In the genomic region with DNA sequence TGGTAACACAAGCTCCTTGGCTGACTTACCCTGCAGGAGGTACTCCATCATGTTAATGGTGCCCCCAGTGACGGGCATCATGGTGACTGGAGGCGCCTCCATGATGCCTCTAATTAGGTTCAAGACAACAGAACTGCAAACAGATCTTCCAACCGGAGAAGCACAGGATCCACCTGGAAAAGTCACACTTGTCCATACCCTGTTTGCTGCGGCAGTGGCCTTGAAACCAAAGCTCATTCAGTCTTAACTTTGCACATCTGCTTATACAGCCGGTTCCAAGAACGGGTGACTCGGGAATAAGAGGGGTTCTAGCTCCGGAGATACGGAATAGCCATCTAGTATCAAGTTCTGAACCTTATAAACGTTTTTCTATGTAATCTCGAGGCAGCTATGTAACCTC, we compare ENCODE assay signal across 8 mouse cellular contexts. TPM values are rescaled to one million over a fixed set of nuclear protein-coding genes. Genes with fewer than 3 reads are reported as not detected.
DNase-seq lines count a peak whose midpoint lies in the region; ATAC-seq and TF ChIP-seq lines count a peak whose summit lies in the region.

No protein-coding gene starts in this region.

- no peak for ATAC-seq in kidney, embryonic 14.5 days (ENCODE audit: low FRiP score, low TSS enrichment)
- no peak for ATAC-seq in G1E (ENCODE audit: extremely low read depth, insufficient number of reproducible peaks, low FRiP score, poor library complexity, severe bottlenecking)
- ATAC-seq in forebrain, embryonic 15.5 days (replicated peaks), result no peak

- H3K4me3 ChIP-seq in kidney, embryonic 14.5 days (ENCODE audit: low read length), result peak overlapping the region; percentile 97
- peak overlapping the region; percentile 92 for H3K4me3 ChIP-seq in G1E (ENCODE audit: low read depth, low read length)
- peak overlapping the region; percentile 82 for H3K4me3 ChIP-seq in forebrain, embryonic 15.5 days
- H3K4me3 ChIP-seq in midbrain, embryonic 10.5 days, result peak overlapping the region; percentile 90

- H3K27me3 ChIP-seq in kidney, embryonic 14.5 days (ENCODE audit: control insufficient read depth, insufficient read depth, low read length), result no peaks in the 10 kb centered on the region
- H3K27me3 ChIP-seq in G1E (ENCODE audit: insufficient read depth, low read length), result no peaks in the 10 kb centered on the region
- no peaks in the 10 kb centered on the region for H3K27me3 ChIP-seq in forebrain, embryonic 15.5 days
- H3K27me3 ChIP-seq in midbrain, embryonic 10.5 days (ENCODE audit: low read depth, poor library complexity, severe bottlenecking), result no peaks in the 10 kb centered on the region

- H3K4me2 ChIP-seq in kidney, embryonic 14.5 days (replicated peaks; ENCODE audit: low read depth, low read length), result peak overlapping the region; percentile 86
- peak overlapping the region; percentile 61 for H3K4me2 ChIP-seq in forebrain, embryonic 15.5 days (replicated peaks)

- H3K9ac ChIP-seq in kidney, embryonic 14.5 days (ENCODE audit: low read depth, low read length), result peak overlapping the region; percentile 91
- peak overlapping the region; percentile 74 for H3K9ac ChIP-seq in forebrain, embryonic 15.5 days (replicated peaks)

- peaks cover 35% of the 10 kb centered on the region for H3K36me3 ChIP-seq in kidney, embryonic 14.5 days (ENCODE audit: control insufficient read depth, insufficient read depth, low read length)
- peaks cover 41% of the 10 kb centered on the region for H3K36me3 ChIP-seq in G1E (replicated peaks)
- peaks cover 22% of the 10 kb centered on the region for H3K36me3 ChIP-seq in forebrain, embryonic 15.5 days
- peaks cover 42% of the 10 kb centered on the region for H3K36me3 ChIP-seq in midbrain, embryonic 10.5 days

- no peak overlapping the region for H3K27ac ChIP-seq in kidney, embryonic 14.5 days (ENCODE audit: low read depth, low read length)
- H3K27ac ChIP-seq in forebrain, embryonic 15.5 days (replicated peaks), result no peak overlapping the region
- H3K27ac ChIP-seq in midbrain, embryonic 10.5 days (replicated peaks), result peak overlapping the region; percentile 87

- DNase-seq in kidney, adult 8-10 months, result no peak
- peak; percentile 16 for DNase-seq in G1E (ENCODE audit: low spot score)
- no peak for DNase-seq in midbrain, embryonic 10.5 days (ENCODE audit: low spot score)
- DNase-seq in adrenal gland, adult 8-10 months, result no peak
- no peak for DNase-seq in left cerebral cortex, adult 18-20 months (ENCODE audit: low spot score in 2 of 2)
- DNase-seq in kidney, postnatal 4 days, result no peak

- 5% methylated on average over 11 of the region's 11 CpGs for WGBS in kidney, embryonic 14.5 days
- 10% methylated on average over 11 of the region's 11 CpGs for WGBS in forebrain, embryonic 15.5 days
- WGBS in midbrain, embryonic 10.5 days, result 19% methylated on average over 11 of the region's 11 CpGs

- TF ChIP-seq CTCF in G1E (IDR thresholded peaks at IDR 0.05; ENCODE audit: low read depth, low read length), result no peak

- H3K4me1 ChIP-seq in kidney, embryonic 14.5 days (ENCODE audit: control insufficient read depth, insufficient read depth, low read length), result peaks cover 13% of the 10 kb centered on the region
- H3K4me1 ChIP-seq in G1E (ENCODE audit: insufficient read depth, low read depth, low read length), result peaks cover 54% of the 10 kb centered on the region
- H3K4me1 ChIP-seq in forebrain, embryonic 15.5 days, result peaks cover 27% of the 10 kb centered on the region
- peaks cover 20% of the 10 kb centered on the region for H3K4me1 ChIP-seq in midbrain, embryonic 10.5 days

- H3K9me3 ChIP-seq in kidney, embryonic 14.5 days (ENCODE audit: control insufficient read depth, low read length), result no peaks in the 10 kb centered on the region
- no peaks in the 10 kb centered on the region for H3K9me3 ChIP-seq in G1E (replicated peaks)
- no peaks in the 10 kb centered on the region for H3K9me3 ChIP-seq in forebrain, embryonic 15.5 days
- H3K9me3 ChIP-seq in midbrain, embryonic 10.5 days (replicated peaks), result no peaks in the 10 kb centered on the region

RNA-seq across cellular contexts. Expression of a gene that starts 0.9 kb away (rescaled TPM):
- 19.3 and 24.5 TPM in 2 replicates for polyA plus RNA-seq in kidney, embryonic 14.5 days (2014; fragmentation: Nextera tagmentation; extraction: Ambion mirVana)
- total RNA-seq in G1E (2014; fragmentation: Nextera tagmentation) (20.5 and 21.2 TPM in 2 replicates), G1E (2017) (20.9 and 22.2 TPM in 2 replicates)
- polyA plus RNA-seq in G1E (2012), result 7.8 and 8.1 TPM in 2 replicates
- polyA plus RNA-seq in forebrain, embryonic 15.5 days (2015; fragmentation: Nextera tagmentation; extraction: Ambion mirVana), result 20.8 and 21.3 TPM in 2 replicates
- 32.6 and 35.3 TPM in 2 replicates for polyA plus RNA-seq in midbrain, embryonic 10.5 days (2016; fragmentation: Nextera tagmentation; extraction: Ambion mirVana)
- 10 to 100 TPM in 1 of 4 experiments, 1 to 10 TPM in 3; 7.7 to 11.0 (median 9.6) TPM for total RNA-seq in adrenal gland, adult 8-10 months (2022)
- total RNA-seq in left cerebral cortex, adult 18-20 months (2021), result 10 to 100 TPM in 1 of 2 experiments, 1 to 10 TPM in 1; 9.7 to 10.7 TPM

RNA-seq across cellular contexts. Expression of a gene that starts 40.5 kb away (rescaled TPM):
- 22.3 and 31.8 TPM in 2 replicates for polyA plus RNA-seq in kidney, embryonic 14.5 days (2014; fragmentation: Nextera tagmentation; extraction: Ambion mirVana)
- 72.5 and 86.2 TPM in 2 replicates for total RNA-seq in G1E (2014; fragmentation: Nextera tagmentation)
- 5.5 and 7.7 TPM in 2 replicates for total RNA-seq in G1E (2017)
- polyA plus RNA-seq in G1E (2012), result 15.0 and 15.2 TPM in 2 replicates
- polyA plus RNA-seq in forebrain, embryonic 15.5 days (2015; fragmentation: Nextera tagmentation; extraction: Ambion mirVana), result 11.5 and 12.6 TPM in 2 replicates
- 23.6 and 27.3 TPM in 2 replicates for polyA plus RNA-seq in midbrain, embryonic 10.5 days (2016; fragmentation: Nextera tagmentation; extraction: Ambion mirVana)
- total RNA-seq in adrenal gland, adult 8-10 months (2022), result 10 to 100 TPM; 53.7 to 67.7 (median 58.6) TPM
- 10 to 100 TPM; 10.3 to 11.8 TPM for total RNA-seq in left cerebral cortex, adult 18-20 months (2021)

RNA-seq across cellular contexts. Expression of a gene that starts 47.5 kb away (rescaled TPM):
- 12.4 and 15.4 TPM in 2 replicates for polyA plus RNA-seq in kidney, embryonic 14.5 days (2014; fragmentation: Nextera tagmentation; extraction: Ambion mirVana)
- total RNA-seq in G1E (2014; fragmentation: Nextera tagmentation) (51.6 and 51.8 TPM in 2 replicates), G1E (2017) (7.5 and 8.4 TPM in 2 replicates)
- polyA plus RNA-seq in G1E (2012), result 38.4 and 41.0 TPM in 2 replicates
- polyA plus RNA-seq in forebrain, embryonic 15.5 days (2015; fragmentation: Nextera tagmentation; extraction: Ambion mirVana), result 5.6 and 6.3 TPM in 2 replicates
- polyA plus RNA-seq in midbrain, embryonic 10.5 days (2016; fragmentation: Nextera tagmentation; extraction: Ambion mirVana), result 13.0 and 14.7 TPM in 2 replicates
- 10 to 100 TPM; 13.4 to 16.2 (median 14.4) TPM for total RNA-seq in adrenal gland, adult 8-10 months (2022)
- total RNA-seq in left cerebral cortex, adult 18-20 months (2021), result 10 to 100 TPM; 10.6 to 11.4 TPM
